Mouse (Mus musculus): ENCODE measurements at regions not wholly inside any gene's neighbourhood (a gene's known extent, or its start where the extent isn't known, plus 50 kb on each side); places are given as distances from the start of the nearest gene placed in this dataset.

- peak in 1 of 2 experiments; percentile 23 for DNase-seq (ENCODE audit: low spot score in 2 of 2)
These were observed 285.0 kb upstream of the Bmper start for GRCm38 (mm10) chr9:22937686-22938391.

DNA sequence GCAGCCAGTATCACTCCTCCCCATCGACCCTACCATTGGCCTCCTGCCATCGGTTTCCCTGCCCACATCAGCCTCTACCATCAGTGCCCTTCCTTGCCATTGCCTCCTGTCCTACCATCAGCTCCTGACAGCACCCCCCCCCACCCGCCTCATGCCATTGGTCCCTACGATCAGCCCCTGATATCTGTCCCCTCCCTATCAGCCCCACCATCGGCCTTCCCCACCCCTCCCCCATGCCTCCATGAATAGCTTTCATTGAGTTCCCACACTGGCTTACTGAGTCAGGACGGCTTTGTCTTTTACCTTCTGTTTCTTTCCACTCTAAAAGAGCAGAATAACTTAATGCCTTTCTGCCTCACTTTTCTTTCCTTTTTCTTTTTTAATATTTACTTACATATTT lies 277.9 kb upstream of the Bmper start:
- no peak for DNase-seq (ENCODE audit: low spot score in 2 of 2)

- no peak for DNase-seq (ENCODE audit: low spot score in 2 of 2)
These were observed 277.4 kb upstream of the Bmper start for GRCm38 (mm10) chr9:22945426-22945955.

DNA sequence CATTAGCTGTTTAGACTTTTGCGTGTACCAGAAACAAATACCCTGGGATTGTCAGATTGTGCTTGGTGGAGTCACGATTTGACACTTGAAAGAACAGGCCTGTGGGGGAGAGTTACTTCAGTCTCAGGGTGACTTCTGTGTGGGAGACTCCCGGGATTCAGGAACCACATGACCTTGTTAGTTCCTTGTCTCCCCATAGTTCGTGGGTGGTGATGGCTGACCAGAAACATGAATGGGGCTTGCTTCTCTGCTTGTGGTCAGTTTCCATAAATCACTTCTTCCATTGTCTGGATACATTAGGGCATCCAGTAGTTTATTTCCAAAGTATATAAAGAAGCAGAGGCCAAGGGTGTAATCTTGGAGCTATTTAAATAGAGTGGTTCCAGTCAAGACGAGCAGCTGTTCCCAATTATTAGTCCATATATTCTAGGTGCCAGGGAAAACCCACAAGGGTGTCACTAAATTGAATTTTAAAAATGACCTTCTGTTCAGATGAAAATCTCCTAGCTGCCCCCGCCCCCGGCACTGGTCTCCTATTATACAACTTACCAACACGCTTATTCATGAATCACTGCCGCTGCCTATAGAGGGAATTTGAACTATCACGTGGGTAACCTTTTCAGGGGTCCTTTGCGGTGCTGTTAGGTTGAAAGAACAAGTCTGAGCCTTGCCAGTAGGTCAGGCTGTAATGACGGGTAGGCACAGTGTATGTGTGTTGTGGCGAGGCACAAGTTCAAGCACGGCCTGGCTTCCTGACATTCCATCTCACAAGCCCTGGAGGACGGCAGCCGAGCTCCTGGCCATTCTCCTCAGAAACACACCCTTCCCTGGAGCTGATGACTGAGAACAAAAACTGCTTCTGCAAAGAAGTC lies 270.1 kb upstream of the Bmper start:
- DNase-seq (ENCODE audit: low spot score in 2 of 2), result no peak

DNA sequence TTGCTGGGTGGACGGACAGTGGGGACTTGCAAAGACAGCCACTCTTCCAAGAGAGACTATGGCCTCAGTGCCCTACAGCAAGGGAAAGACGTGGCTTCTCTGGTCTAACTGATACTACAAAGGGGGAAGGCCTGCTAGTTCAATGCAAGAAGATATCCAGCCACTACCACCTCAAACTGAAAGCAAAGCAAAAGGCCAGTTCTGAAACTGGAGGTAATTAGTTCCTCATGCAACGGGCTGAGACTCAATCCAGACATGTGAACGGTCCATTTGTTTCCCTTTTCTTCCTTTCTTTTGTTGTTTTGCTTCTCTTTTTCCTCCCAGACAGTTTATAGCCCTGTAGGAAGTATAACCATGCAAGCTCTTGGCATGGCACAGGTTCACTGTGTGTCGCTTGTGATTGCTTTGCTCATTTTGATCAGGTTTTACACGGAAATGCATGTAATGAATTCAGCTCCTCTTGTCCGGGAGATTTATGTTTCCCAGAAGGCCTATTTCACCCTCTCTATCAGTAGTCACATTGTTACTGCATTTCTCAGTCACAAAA lies 260.5 kb upstream of the Bmper start:
- no peak for DNase-seq (ENCODE audit: low spot score in 2 of 2)

- no peak for DNase-seq (ENCODE audit: low spot score in 2 of 2)
These were observed 251.6 kb upstream of the Bmper start for GRCm38 (mm10) chr9:22971312-22971711.

DNA sequence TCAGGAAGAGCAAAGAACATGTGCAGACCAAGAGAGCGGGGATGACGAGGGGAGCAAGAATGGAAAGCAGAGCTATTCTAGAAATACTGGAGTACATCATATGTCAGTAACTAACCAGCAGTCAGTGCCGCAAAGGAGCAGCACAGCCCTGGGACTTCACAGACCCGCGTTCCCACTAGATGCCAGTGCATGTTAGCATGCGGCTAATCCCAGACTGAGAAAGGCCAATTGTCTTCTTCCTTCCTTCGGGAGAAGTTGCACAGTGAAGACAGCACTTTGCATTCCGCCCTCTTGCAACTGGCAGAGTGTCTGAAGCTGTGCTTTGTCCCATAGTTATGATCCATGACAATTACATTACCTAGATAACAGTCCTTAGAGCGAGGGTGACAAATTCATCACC lies 246.1 kb upstream of the Bmper start:
- no peak for DNase-seq (ENCODE audit: low spot score in 2 of 2)

DNA sequence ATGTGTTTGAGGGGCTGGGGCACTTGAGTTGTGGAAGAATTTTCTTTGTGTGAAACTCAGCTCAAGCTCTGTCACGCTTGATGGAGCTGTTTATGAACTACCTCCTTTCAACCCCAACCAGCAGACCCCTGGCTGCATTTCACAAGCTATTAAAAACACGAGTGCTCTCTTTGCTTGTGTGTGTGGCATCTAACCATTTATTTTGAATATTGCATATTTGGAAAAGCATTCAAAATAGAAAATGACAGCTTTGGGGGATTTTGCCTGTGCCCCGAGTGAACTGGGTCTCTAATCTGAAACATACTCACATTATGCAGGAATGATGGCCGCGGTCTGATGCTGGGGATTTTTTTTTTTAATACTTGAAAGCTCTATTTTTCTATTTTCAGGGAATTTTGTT lies 243.2 kb upstream of the Bmper start:
- DNase-seq (ENCODE audit: low spot score in 2 of 2), result no peak

- DNase-seq (ENCODE audit: low spot score in 2 of 2), result no peak
These were observed 233.4 kb upstream of the Bmper start for GRCm38 (mm10) chr9:22989508-22989907.

DNA sequence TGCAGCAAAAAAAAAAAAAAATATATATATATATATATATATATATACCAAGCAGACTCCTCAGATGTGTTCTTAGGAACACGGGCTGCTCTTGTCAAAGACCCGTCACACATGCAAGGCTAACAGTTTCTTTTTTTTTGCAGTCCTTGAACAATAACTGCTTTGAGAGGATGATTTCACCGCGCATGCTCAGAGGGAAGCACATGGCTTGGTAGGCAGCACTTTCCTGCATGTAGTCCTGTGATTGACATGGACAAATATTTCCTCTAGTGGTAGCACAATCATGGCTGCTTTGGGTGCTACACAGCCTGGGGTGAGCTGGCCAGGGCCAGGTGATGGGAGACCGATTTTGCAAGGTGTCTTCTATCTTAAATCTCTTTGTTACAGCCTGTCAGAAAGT lies 229.3 kb upstream of the Bmper start:
- DNase-seq (ENCODE audit: low spot score in 2 of 2), result no peak

GRCm38 (mm10) chr9:22995564-22995963 lies 227.3 kb upstream of the Bmper start:
- no peak for DNase-seq (ENCODE audit: low spot score in 2 of 2)

- DNase-seq (ENCODE audit: low spot score in 2 of 2), result no peak
These were observed 224.6 kb upstream of the Bmper start for GRCm38 (mm10) chr9:22998306-22998705.

DNA sequence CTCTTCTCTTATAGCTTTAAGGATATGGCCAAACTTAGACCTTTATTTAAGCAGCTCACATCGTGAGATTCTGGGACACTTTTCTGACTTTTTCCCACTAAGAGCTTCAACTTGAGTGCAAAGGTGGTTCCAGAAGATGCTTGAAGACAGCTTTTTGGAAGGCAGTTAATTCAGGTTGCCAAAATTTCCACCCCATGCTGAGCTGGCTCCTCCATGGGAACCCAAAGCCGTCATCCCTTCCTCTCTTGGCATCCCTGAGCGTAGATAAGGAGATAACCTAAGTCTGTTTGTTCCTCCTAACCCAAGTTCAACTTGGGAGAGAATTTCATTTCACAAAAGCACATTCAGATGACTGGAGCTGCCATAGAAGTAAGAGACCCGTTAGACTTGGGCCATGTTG lies 223.7 kb upstream of the Bmper start:
- no peak for DNase-seq (ENCODE audit: low spot score in 2 of 2)

DNA sequence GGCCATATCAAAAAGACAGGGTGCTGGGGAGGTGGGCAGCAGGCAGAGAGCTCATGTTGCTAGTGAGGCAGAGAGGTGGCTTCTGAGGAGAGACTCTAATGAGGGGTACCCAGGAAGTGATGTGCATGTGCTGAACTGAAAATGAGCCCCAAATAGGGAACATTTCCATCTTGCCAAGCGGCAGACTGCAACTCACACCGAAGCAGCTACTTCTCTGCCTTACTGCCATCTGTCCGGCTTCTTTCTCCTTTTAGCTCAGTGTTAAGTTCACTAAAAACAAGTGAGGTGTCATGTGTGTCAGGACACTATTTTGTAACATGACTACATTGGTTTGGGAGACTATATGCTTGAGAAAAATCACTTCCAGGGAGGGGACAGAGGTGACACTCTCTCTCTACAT lies 222.7 kb upstream of the Bmper start:
- no peak for DNase-seq (ENCODE audit: low spot score in 2 of 2)

DNA sequence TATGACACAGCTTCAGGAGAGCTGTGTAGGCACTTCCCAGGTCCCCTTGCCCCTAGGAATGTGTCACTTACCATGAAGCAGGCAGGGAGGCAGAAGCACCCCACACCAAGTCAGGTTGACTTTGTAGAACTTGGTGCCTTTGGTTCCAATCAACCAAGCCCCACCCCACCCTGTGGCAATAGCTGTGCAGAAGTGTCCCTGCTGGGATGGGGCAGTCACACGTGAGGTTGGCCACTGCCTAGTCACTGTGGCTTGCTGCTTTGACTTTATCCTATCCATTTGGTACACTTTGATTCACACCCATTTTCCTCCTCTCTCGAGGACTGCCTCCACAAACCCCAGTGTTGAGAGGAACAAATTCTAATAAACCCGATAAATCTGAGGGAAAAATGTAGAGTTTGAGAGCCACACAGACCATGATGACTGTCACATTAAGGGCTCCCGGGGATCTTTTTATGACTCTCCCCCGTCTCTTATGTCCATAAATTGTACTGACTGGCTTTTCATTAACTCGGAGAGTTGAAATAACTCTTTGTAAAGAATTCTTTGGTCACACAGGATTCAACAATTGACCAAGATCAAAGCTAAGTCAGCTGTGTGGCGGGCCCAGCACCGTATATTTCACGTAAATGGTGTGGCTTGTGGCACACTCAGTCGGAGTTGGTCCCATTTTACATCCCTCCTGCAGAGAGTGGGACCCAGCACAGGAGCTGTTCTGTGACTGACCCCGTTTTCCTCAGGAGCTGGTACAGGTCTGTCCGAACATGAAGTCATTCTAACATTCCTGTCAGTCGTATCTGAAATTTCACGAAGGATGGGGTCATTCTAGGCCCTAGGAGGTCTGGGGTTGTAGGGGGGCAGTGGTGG lies 219.4 kb upstream of the Bmper start:
- DNase-seq (ENCODE audit: low spot score in 2 of 2), result no peak

- DNase-seq (ENCODE audit: low spot score in 2 of 2), result no peak
These were observed 217.9 kb upstream of the Bmper start for GRCm38 (mm10) chr9:23005005-23005404.

DNA sequence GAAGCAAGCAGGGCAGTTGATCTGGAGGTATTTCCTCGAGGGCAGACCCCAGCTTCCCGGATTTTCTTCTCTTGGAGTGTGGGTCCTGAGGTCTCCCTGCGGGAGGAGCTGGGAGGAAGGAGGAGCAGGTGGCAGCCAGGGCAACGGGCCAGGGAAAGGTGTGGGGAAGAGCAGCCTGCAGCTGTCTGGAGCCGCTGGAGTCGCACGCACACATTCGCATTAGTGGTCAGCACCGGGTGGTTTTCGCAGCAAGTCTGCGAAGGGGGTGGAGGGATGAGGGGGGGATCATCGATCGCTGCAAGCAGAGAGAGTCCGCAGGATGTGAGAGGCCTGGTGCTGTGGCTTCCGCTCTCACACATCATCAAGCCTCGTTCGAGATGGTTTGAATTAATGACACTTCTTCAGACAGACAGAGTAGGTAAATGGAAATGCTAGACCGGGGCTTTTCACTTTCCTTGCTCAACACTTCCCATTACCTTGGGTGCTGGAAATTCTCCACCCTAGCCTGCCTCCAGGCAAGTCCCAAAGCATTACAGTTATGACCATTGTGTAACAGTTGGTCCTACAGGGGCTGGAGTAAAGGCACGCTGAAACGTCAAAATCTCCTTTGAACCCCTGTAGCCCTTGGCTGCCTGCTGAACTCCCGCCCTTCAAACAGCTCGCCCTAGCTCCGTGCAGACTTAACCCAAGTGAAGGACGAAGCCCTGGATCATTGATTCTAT lies 213.3 kb upstream of the Bmper start:
- no peak for DNase-seq (ENCODE audit: low spot score in 2 of 2)

- DNase-seq (ENCODE audit: low spot score in 2 of 2), result no peak
These were observed 211.4 kb upstream of the Bmper start for GRCm38 (mm10) chr9:23011316-23011959.

GRCm38 (mm10) chr9:23012130-23012529 lies 210.7 kb upstream of the Bmper start:
- DNase-seq (ENCODE audit: low spot score in 2 of 2), result no peak

DNA sequence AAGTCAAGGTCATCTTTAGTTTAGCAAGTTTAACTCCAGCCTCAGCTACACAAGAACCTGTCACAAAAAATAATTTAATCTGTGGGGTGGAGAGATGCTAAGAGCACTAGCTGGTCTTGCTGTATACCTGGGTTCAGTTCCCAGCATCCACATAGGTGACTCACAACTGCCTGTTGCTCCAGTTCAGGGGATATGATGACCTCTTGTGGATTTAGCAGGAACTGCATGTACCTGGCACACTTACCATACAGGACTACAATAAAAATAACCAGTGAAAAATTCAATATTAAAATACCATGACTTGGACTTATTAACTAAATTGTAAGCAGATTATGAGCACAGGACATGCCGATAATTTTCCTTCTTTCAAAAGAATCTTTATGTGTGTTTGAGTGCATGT lies 206.1 kb upstream of the Bmper start:
- no peak for DNase-seq (ENCODE audit: low spot score in 2 of 2)

DNA sequence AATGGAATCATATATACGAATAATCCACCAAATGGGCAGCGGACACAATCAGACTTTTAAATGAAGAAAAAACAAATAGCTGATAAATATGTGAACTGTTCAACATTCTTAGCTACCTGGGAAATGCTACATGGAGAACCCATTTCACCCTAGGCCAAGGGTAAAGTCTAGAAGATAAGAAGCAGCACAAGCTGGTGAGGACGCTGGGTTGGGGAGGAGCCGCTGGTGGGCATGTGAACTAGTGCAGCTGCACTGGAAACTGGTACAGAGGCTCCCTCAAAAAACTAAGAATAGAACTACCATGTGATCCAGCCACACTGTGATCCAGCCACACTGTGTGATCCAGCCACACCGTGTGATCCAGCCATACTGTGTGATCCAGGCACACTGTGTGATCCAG lies 198.8 kb upstream of the Bmper start:
- DNase-seq (ENCODE audit: low spot score in 2 of 2), result no peak

All from frontal cortex, postnatal 10 days (tissue).